Mouse (Mus musculus): ENCODE data around the gene 4933427I04Rik. TPM values are rescaled to one million over a fixed set of nuclear protein-coding genes. Genes with fewer than 3 reads are reported as not detected.

4933427I04Rik gene
- not detected in 2 replicates for polyA plus RNA-seq (2015; fragmentation: Nextera tagmentation; extraction: Ambion mirVana)

DNA sequence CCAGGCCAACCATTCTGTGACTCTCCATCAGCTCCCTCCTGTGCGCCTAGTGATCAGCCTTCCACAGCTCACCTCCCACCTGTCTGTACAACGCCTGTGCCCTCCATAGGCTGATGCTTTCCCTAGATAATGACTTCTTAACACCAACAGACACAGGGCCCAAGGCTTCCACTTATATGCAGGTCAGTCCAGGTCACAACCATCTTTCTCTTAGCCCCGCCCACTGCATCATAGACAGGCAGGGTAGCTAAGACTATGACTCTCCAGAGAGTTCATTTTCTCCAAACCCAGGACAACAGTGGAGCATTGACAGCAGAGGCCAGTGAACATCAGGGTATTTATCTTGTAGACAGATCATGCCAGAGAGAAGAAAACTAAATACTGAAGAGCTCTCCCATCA lies at the start of gene 4933427I04Rik:
Gene 4933427I04Rik, plus strand, starts transcription at position 301 of the 400 bp plus-strand sequence.

GRCm38 (mm10) chr4:123904333-123905125 lies 45.0 kb downstream of the 4933427I04Rik start, which contains the start of gene Mycbp:
Gene Mycbp, plus strand, starts transcription at chr4:123904832.

Other genes with a start within 250 kb of the 4933427I04Rik start
- gene Macf1, start 175.3 kb upstream of the 4933427I04Rik start, polyA plus RNA-seq (2015; fragmentation: Nextera tagmentation; extraction: Ambion mirVana) = 22.6 and 25.0 TPM in 2 replicates
- gene Ndufs5, start 141.5 kb upstream of the 4933427I04Rik start, polyA plus RNA-seq (2015; fragmentation: Nextera tagmentation; extraction: Ambion mirVana) = 650 and 671 TPM in 2 replicates
- gene Akirin1, start 109.3 kb upstream of the 4933427I04Rik start, polyA plus RNA-seq (2015; fragmentation: Nextera tagmentation; extraction: Ambion mirVana) = 27.8 and 29.2 TPM in 2 replicates
- gene Rhbdl2, start 71.8 kb upstream of the 4933427I04Rik start, polyA plus RNA-seq (2015; fragmentation: Nextera tagmentation; extraction: Ambion mirVana) = 0.36 and 0.76 TPM in 2 replicates
- gene Mycbp, start 45.2 kb downstream of the 4933427I04Rik start, polyA plus RNA-seq (2015; fragmentation: Nextera tagmentation; extraction: Ambion mirVana) = 72.4 and 92.6 TPM in 2 replicates
- gene Rragc, start 57.8 kb downstream of the 4933427I04Rik start, polyA plus RNA-seq (2015; fragmentation: Nextera tagmentation; extraction: Ambion mirVana) = 28.5 and 32.4 TPM in 2 replicates
- gene 4930535I16Rik, start 58.3 kb downstream of the 4933427I04Rik start, polyA plus RNA-seq (2015; fragmentation: Nextera tagmentation; extraction: Ambion mirVana) = not detected in 2 replicates